Mouse (Mus musculus) forebrain, embryonic 11.5 days (tissue): ENCODE results near the gene Naa40. TPM values are rescaled to one million over a fixed set of nuclear protein-coding genes. Genes with fewer than 3 reads are reported as not detected.

Source experiments
- ATAC-seq: fragments of 200-750 bp; cut with Nextera tagmentation; replicated peaks from 2 replicates; pipeline ENCODE4 v1.8.0; 2017; ENCODE audit warnings: moderate TSS enrichment; ENCODE audit not compliant: low FRiP score
- DNase-seq: peaks from one replicate; pipeline ENCODE4 v3.0.0-alpha.2; 2017; ENCODE audit warnings: low spot score
- H3K27ac ChIP-seq: fragments of 300-500 bp; sonication (generic); 2 replicates; pipeline ENCODE4 v1.5.1; 2014; ENCODE audit warnings: low read depth, low read length
- H3K27me3 ChIP-seq: fragments of 300-500 bp; sonication (generic); 2 replicates; pipeline ENCODE4 v1.6.1; 2014; ENCODE audit warnings: mild to moderate bottlenecking, low read length, mixed read lengths; ENCODE audit not compliant: control insufficient read depth, insufficient read depth
- H3K36me3 ChIP-seq: fragments of 300-500 bp; sonication (generic); 2 replicates; pipeline ENCODE4 v1.6.1; 2014; ENCODE audit warnings: mild to moderate bottlenecking, low read length, moderate library complexity, mixed read lengths; ENCODE audit not compliant: control insufficient read depth, insufficient read depth
- H3K4me1 ChIP-seq: fragments of 300-500 bp; sonication (generic); replicated peaks from 2 replicates; pipeline ENCODE4 v1.6.1; 2014; ENCODE audit warnings: low read length, mixed read lengths; ENCODE audit not compliant: control insufficient read depth, insufficient read depth
- H3K4me2 ChIP-seq: fragments of 300-500 bp; sonication (generic); 2 replicates; pipeline ENCODE4 v1.6.1; 2014; ENCODE audit warnings: low read depth, mild to moderate bottlenecking, low read length, moderate library complexity, mixed read lengths; ENCODE audit not compliant: severe bottlenecking
- H3K4me3 ChIP-seq: fragments of 300-500 bp; sonication (generic); 2 replicates; pipeline ENCODE4 v1.5.1; 2014; ENCODE audit warnings: low read depth, low read length
- H3K9ac ChIP-seq: fragments of 300-500 bp; sonication (generic); 2 replicates; pipeline ENCODE4 v1.6.1; 2014; ENCODE audit warnings: low read length
- H3K9me3 ChIP-seq: fragments of 300-500 bp; sonication (generic); 2 replicates; pipeline ENCODE4 v1.6.1; 2016; ENCODE audit warnings: low read length, mixed read lengths; ENCODE audit not compliant: control insufficient read depth
- WGBS: fragments of 180-500 bp; shearing (Covaris S2); extraction: QIAGEN DNeasy Blood & Tissue Kit; methylation state at CpG from one replicate; pipeline ENCODE4 v1.1.7; 2014; 5-methylcytosine and 5-hydroxymethylcytosine counted together
- polyA plus RNA-seq: library from polyadenylated mRNA; unstranded; fragments of >200 nt; fragmentation: Nextera tagmentation; extraction: Ambion mirVana; gene quantifications from 2 replicates; pipeline ENCODE4 v1.2.1, GENCODE M21; 2014

Naa40 gene
- 106 and 107 TPM in 2 replicates for polyA plus RNA-seq

DNA sequence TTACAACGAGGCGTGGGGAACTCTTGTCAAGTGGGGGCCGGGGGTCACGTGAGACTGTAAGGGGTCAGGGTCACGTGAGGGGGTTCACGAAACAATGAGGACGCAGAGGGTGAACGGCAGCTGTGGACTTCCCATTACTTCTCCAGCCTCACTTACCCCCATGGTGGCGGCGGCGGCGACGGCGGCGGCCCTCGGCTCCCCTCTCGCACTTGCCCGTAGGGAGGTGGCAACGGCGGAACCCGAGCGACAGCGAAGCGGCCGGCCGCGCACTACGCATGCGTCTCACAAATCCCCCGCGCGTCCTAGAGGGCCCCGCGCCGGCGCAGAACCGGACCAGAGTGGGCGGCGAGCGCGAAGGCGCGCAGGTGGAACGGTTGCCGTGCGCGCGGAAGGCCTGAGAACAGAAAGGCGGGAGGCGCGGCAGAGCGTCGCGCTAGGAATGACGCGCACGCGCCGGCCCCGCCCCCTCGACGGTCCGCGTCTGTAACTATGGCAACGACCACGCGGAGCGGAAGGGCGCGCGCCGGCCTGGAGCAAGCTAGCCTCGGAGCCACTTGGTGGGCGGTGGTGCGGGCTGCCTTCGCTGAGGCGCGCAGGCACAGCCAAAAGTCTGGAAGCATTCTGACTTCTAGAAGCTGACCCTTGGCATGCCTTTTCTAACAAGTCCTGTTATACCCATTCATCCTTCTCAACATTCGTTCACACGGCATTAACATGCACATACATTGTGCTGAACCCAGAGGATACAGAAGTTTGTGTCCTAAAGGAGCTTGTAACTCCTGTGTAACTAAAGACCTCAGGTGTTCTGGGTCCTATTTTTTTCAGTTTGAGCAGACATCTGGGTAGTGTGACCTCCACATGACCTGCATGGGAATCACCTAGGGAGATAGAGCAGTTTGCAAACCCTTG, at the start of gene Naa40:
TSS of gene Naa40 (minus strand) at position 402 of the 909 bp plus-strand sequence.
- no peaks in the 10 kb centered on the region for H3K9me3 ChIP-seq
- peak within 1 kb of the TSS; percentile 63 for H3K4me2 ChIP-seq
- H3K36me3 ChIP-seq, result no peaks in the 10 kb centered on the region; the same call in 1 of the 2 replicates
- ATAC-seq (peak; percentile 95), DNase-seq (peak; percentile 97)
- whole genome bisulfite sequencing, result under 1% methylated on average over 79 of the region's 80 CpGs
- H3K4me3 ChIP-seq, result peak within 1 kb of the TSS; percentile 72
- no peaks in the 10 kb centered on the region for H3K27me3 ChIP-seq
- H3K27ac ChIP-seq, result peak within 1 kb of the TSS; percentile 81
- H3K4me1 ChIP-seq, result peaks cover 6% of the 10 kb centered on the region; the same call in 1 of the 2 replicates
- H3K9ac ChIP-seq, result peak within 1 kb of the TSS; percentile 87

DNA sequence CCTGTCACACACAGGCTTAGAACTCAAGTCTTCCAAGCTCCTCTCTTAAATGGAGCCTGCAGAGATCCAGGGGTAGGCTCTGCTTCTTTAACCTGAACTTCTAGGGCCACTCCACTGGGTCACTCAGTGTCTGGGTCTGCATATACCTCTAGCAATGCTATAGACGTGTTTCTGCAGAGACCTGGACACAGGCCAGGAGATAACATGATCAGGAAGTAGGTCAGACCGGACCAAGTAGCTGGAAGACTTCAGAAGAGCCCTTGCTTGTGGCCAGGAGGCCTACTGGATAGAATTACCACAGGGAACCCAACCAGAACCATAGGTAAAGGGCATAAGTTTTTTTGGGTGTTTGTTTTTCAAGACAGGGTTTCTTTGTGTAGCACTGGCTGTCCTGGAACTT, 48.8 kb upstream of the Naa40 start:
- no peaks in the 10 kb centered on the region for H3K27me3 ChIP-seq
- H3K27ac ChIP-seq, result no peak overlapping the region
- H3K4me1 ChIP-seq, result 0 out of 2 replicates have a peak, but pooled peaks cover 4% of the 10 kb centered on the region
- H3K9ac ChIP-seq, result no peak overlapping the region
- DNase-seq (no peak), ATAC-seq (no peak)
- no peaks in the 10 kb centered on the region for H3K9me3 ChIP-seq
- no peak overlapping the region for H3K4me3 ChIP-seq
- H3K36me3 ChIP-seq, result peaks cover 4% of the 10 kb centered on the region; the same call in 1 of the 2 replicates
- H3K4me2 ChIP-seq, result no peak overlapping the region
- WGBS, result 83% methylated on average over 2 of the region's 2 CpGs

DNA sequence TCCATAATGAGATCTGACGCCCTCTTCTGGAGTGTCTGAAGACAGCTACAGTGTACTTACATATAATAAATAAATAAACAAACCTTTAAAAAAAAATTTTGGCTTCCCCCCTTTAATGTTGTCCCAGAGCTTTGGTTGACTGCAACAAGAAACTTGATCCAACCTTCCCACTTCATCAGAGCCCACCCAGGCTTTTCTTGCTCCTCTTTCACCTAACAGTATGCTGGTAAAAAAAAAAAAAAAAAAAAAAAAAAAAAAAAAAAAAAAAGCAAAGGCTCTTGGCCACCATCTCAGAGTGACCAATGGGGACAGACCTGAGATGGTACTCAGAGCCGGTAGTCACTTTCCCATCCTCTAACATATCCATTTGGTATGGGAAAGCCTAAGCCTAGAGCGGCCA, 47.3 kb upstream of the Naa40 start:
- H3K36me3 ChIP-seq, result peaks cover 9% of the 10 kb centered on the region; the same call in 1 of the 2 replicates

DNA sequence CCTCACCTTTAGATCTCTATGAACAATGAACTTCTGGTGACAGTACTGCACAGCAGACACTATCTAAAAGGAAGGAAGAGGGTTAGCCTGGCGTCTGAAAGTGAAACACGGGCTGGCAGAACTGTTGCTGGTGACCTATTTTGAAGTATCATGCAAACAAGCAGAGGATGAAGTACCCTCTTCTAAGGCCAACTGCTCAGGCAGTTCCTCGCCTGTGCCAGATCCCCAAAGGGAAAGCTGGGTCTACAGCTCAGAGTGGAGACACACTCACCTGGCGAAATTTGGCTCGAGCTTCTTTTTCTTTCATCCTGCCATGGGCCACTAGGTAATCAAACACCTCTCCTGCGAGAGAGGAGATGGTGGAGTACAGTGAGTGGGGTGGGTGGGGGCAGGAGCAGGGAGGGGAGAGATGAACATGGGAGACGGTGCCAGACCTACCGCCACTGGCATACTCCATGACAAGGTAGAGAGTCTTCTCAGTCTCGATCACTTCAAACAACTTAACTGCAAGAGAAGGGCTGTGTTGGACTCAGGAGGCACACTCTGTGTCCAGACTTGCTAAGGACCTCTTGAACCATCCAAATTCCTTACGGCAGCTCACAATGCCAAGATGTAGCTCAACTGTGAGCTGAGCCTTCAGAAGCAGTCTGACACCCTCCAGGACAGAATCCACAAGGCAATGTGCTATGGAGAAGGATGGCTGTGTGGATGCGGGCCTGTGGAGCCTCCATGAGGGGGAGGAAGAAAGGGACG, 45.8 kb upstream of the Naa40 start:
- Histone ChIP-seq H3K27ac (no peak overlapping the region), H3K36me3 (peaks cover 11% of the 10 kb centered on the region; the same call in 1 of the 2 replicates), H3K4me1 (no peaks in the 10 kb centered on the region), H3K4me3 (no peak overlapping the region), H3K9me3 (no peaks in the 10 kb centered on the region), H3K27me3 (no peaks in the 10 kb centered on the region), H3K4me2 (no peak overlapping the region), H3K9ac (no peak overlapping the region)
- 92% methylated on average over 12 of the region's 12 CpGs for WGBS
- no peak for DNase-seq
- no peak for ATAC-seq

More for the DNA sequence above, 47.3 kb upstream of the Naa40 start:
- 89% methylated on average over 3 of the region's 3 CpGs for WGBS
- no peaks in the 10 kb centered on the region for H3K9me3 ChIP-seq
- 0 out of 2 replicates have a peak, but pooled peaks cover 1% of the 10 kb centered on the region for H3K4me1 ChIP-seq
- H3K4me2 ChIP-seq, result no peak overlapping the region
- no peaks in the 10 kb centered on the region for H3K27me3 ChIP-seq
- no peak overlapping the region for H3K9ac ChIP-seq
- DNase-seq (no peak), ATAC-seq (no peak)
- no peak overlapping the region for H3K4me3 ChIP-seq
- H3K27ac ChIP-seq, result no peak overlapping the region

DNA sequence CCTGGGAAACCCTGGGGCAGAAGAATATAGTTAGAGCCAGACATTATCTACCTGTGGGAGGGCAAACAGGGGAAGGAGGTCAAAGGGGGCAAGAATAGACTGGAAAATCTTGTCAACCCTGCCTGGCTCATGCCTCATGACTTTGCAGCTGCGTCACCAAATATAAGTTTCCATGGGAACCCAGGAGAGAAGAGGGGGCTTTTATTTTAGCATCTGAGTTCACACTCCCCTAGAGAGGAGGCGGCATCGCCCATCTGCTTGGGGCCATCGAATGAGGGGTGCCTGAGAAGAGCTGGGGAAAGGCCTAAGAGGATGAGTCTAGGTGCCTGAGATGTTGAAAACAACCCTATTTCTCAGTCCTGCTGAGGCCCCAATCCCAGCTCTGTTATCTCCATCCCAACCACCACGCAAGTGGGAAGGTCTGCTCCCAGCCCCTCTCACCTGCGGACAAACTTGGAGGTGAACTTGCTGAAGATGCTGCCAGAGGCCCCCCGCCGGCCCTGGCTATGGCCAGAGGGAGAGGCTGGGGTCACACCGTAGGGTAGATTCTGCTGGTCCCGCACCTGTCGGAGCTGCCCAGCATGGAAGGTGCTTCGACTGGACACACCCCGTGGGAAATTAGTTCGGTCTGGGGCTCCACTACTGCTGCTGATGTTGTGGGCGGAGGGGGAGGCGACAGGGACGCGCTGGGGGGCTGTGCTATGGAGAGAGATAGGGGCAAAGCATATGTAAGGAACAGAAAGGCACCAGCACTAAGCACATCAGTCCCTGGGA, 39.8 kb upstream of the Naa40 start:
- no peaks in the 10 kb centered on the region for H3K9me3 ChIP-seq
- no peak overlapping the region for H3K27ac ChIP-seq
- no peak for ATAC-seq
- 90% methylated on average over 18 of the region's 18 CpGs for WGBS
- no peak for DNase-seq
- H3K36me3 ChIP-seq, result peaks cover 16% of the 10 kb centered on the region; the same call in 1 of the 2 replicates
- no peak overlapping the region for H3K9ac ChIP-seq
- no peak overlapping the region for H3K4me2 ChIP-seq
- peaks cover 12% of the 10 kb centered on the region for H3K4me1 ChIP-seq
- no peaks in the 10 kb centered on the region for H3K27me3 ChIP-seq
- H3K4me3 ChIP-seq, result no peak overlapping the region

DNA sequence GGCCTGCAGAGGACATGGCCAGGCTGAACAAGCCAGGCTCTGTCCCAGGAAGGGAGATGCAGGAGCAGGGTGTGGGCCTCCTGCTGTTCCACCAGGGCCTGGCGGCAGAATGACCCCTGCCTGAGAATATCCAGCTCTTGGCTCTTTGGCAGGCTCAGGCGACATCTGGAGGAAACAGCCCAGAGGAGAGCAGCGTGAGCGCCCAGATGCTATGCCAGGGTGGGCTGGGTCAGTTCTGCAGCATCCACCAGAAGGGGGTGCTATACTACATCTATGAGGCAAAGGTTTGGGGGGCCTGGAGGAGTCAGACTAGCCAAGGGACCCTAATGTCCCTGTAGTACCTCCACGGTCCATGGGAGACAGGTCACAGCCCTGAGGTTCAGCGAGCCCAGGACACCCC, 38.1 kb upstream of the Naa40 start:
- Histone ChIP-seq H3K9me3 (no peaks in the 10 kb centered on the region), H3K4me3 (no peak overlapping the region), H3K4me1 (peaks cover 18% of the 10 kb centered on the region), H3K36me3 (peaks cover 15% of the 10 kb centered on the region), H3K4me2 (no peak overlapping the region), H3K9ac (no peak overlapping the region; the same call in 1 of the 2 replicates), H3K27me3 (no peaks in the 10 kb centered on the region), H3K27ac (no peak overlapping the region)
- DNase-seq (peak; percentile 76), ATAC-seq (no peak)
- 43% methylated on average over 6 of the region's 6 CpGs for WGBS

DNA sequence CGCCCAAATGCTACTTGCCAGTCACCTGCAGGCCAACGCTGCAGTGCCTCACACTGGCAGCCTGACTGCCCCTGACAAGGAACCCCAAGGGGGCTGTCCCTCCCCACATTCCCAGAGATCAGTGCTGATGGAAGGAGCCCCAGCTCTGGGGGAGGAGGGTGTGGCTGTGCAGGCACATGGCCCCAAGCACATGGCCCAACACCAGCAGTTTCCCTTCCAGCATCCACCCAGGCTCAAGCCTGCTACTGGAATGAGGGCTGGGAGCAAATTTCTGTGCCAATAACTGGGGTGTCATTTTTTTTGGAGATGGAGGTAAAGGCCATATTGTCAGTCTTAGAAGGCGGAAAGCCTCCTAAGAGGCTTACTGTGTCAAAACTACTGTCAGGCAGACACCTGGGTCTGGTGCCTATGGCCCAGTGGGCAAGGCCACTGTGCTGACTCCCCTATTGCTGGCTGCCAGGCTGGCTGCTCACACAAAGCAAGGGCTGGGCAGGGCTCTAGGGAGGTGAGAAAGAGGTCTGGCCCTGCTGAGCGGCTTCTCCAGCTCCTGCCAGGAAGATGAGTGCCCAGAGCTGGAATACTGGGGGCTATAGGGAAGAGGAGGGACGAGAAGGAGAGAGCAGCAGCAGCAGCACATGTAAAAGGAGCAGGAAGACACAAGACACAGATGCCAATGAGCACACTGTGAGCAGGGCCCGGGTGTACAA, 37.4 kb upstream of the Naa40 start:
- Histone ChIP-seq H3K36me3 (peaks cover 17% of the 10 kb centered on the region), H3K27ac (no peak overlapping the region), H3K4me1 (peaks cover 18% of the 10 kb centered on the region), H3K9ac (peak overlapping the region; percentile 23; the same call in 1 of the 2 replicates), H3K27me3 (no peaks in the 10 kb centered on the region), H3K9me3 (no peaks in the 10 kb centered on the region), H3K4me2 (no peak overlapping the region), H3K4me3 (no peak overlapping the region)
- WGBS, result 86% methylated on average over 6 of the region's 6 CpGs
- DNase-seq (no peak), ATAC-seq (no peak)
